Mouse (Mus musculus) spleen, embryonic (tissue): Measurements from ENCODE around the gene Olfr504.
"Not testable (repeated sequence)": the region's sequence is repeated elsewhere in the genome, so short reads cannot be mapped to it uniquely, and the experiment has no call there.

Experiments
- CTCF ChIA-PET: fragments of 350-600 bp; sonication (Branson Sonifier 250); formaldehyde crosslinking; loops from one replicate; lab custom pipeline; 2022; lab: Charles Lee

The Olfr504 gene

GRCm38 (mm10) chr7:108565693-108566092, at the start of gene Olfr504:
Olfr504 (minus strand) TSS chr7:108565793.
- CTCF ChIA-PET, result no interaction called here

GRCm38 (mm10) chr7:108614110-108614509, 48.5 kb upstream of the Olfr504 start:
- CTCF ChIA-PET, result no interaction called here

GRCm38 (mm10) chr7:108610487-108610886, 44.9 kb upstream of the Olfr504 start, which contains the start of gene Olfr506:
Olfr506 (plus strand) TSS chr7:108610787.
- CTCF ChIA-PET, result no interaction called here

- CTCF ChIA-PET, result not testable (repeated sequence)
Measured at GRCm38 (mm10) chr7:108601916-108602315, 36.3 kb upstream of the Olfr504 start.

- CTCF ChIA-PET, result no interaction called here
Measured at GRCm38 (mm10) chr7:108589797-108590196, 24.2 kb upstream of the Olfr504 start.

GRCm38 (mm10) chr7:108544227-108544626, 21.4 kb downstream of the Olfr504 start, which contains the start of gene Olfr503:
Olfr503 (plus strand) TSS chr7:108544527.
- CTCF ChIA-PET, result not testable (repeated sequence)

GRCm38 (mm10) chr7:108542416-108542815, 23.2 kb downstream of the Olfr504 start:
- CTCF ChIA-PET, result no interaction called here

- CTCF ChIA-PET, result no interaction called here
Measured at GRCm38 (mm10) chr7:108524965-108525364, 40.6 kb downstream of the Olfr504 start, which contains the start of gene Olfr502. Olfr502 (minus strand) TSS chr7:108525065.
